Mouse (Mus musculus): ENCODE measurements around the gene Ptk6. TPM values are rescaled to one million over a fixed set of nuclear protein-coding genes. Genes with fewer than 3 reads are reported as not detected.
"Not testable (repeated sequence)": the region's sequence is repeated elsewhere in the genome, so short reads cannot be mapped to it uniquely, and the experiment has no call there.

The Ptk6 gene
- polyA plus RNA-seq, 1 experiment from 2014 or later: not detected

DNA sequence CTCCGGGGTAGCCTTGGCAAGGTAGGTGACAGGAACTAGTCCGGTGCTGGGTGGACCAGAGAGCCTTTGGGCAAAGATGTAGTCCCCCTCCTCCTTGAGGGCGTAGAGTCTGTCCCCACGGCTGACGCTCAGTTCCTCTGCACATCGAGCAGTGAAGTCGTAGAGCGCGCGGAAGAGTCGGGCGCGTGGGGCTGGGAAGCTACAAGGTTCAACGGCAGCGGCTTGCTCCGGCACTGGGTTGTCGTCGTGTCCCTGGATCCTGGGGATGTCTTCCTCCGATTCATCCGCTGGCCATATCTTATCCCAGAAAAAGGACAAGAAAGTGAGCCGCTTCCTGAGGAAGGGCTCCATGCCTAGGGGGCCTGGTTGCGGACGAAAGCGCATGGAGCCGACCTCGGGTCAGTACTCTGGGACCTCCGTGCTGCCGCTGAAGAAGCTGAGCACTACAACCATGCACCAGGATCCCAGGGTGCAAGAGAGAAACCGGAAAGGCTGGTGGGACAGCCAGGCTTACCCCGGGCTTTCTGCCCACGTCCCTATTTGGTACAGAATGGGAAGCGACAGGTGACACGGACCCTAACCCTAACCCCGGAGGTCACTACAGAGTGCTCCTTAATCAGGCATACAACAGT, 9.9 kb upstream of the Ptk6 start:
- peak; percentile 32 for DNase-seq (ENCODE audit: low spot score)
- H3K27me3 ChIP-seq (replicated peaks; ENCODE audit: low read depth, poor library complexity, severe bottlenecking): peaks cover 70% of the 10 kb centered on the region
- H3K4me3 ChIP-seq: peak overlapping the region; percentile 55
- no peak overlapping the region; the same call in 1 of the 2 replicates for H3K27ac ChIP-seq (replicated peaks)
- H3K9me3 ChIP-seq: no peaks in the 10 kb centered on the region
- peaks cover 16% of the 10 kb centered on the region for H3K4me1 ChIP-seq
- 2% methylated on average over 34 of the region's 34 CpGs for WGBS
- no peaks in the 10 kb centered on the region for H3K36me3 ChIP-seq (replicated peaks)

DNA sequence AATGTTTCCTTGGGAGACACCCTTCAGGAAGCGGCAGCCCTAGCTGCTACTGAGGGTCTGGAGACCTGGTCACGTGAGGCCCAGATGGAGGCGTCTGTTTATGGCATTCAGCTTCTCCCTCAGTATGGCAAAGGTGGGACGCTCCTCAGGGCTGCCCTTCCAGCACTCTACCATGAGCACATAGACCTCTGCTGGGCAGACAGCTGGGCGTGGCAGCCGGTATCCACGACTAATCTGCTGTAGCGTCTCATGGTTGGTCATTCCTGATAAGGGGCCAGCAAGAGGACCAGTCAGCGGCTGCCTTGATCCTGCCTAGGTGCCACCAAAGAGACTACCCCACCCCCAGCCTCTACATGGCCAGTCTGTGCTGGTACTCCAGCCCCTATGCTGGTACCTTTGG, 3.5 kb upstream of the Ptk6 start:
- H3K4me1 ChIP-seq: no peaks in the 10 kb centered on the region
- DNase-seq (ENCODE audit: low spot score): no peak
- no peaks in the 10 kb centered on the region for H3K9me3 ChIP-seq
- H3K27me3 ChIP-seq (replicated peaks; ENCODE audit: low read depth, poor library complexity, severe bottlenecking): peaks cover 33% of the 10 kb centered on the region
- H3K4me3 ChIP-seq: no peak overlapping the region
- no peaks in the 10 kb centered on the region for H3K36me3 ChIP-seq (replicated peaks)
- H3K27ac ChIP-seq (replicated peaks): no peak overlapping the region
- WGBS: 83% methylated on average over 9 of the region's 9 CpGs

DNA sequence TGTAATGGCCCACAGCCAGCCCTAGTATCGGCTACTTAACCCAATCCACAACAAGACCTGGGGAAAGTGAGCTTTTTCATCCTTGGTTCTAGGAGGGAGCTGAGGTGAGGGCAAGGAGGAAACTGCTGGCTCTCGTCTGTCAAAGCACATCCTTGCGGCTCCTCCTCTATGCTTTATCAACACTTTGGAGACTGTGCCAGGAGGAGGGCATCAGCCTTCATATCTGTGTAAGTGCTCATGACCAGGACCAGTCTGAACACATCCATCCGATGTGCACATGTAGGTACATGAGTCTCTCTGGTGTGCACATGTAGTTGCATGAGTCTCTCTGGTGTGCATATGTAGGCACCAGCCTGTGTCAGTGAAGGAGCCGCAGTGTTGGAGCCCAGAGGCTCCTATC, 3.1 kb upstream of the Ptk6 start:
- no peak for DNase-seq (ENCODE audit: low spot score)
- Histone ChIP-seq H3K36me3 (replicated peaks) (no peaks in the 10 kb centered on the region), H3K27me3 (replicated peaks; ENCODE audit: low read depth, poor library complexity, severe bottlenecking) (peaks cover 28% of the 10 kb centered on the region), H3K4me3 (no peak overlapping the region), H3K9me3 (no peaks in the 10 kb centered on the region), H3K4me1 (no peaks in the 10 kb centered on the region), H3K27ac (replicated peaks) (no peak overlapping the region)
- WGBS: 87% methylated on average over 5 of the region's 5 CpGs

DNA sequence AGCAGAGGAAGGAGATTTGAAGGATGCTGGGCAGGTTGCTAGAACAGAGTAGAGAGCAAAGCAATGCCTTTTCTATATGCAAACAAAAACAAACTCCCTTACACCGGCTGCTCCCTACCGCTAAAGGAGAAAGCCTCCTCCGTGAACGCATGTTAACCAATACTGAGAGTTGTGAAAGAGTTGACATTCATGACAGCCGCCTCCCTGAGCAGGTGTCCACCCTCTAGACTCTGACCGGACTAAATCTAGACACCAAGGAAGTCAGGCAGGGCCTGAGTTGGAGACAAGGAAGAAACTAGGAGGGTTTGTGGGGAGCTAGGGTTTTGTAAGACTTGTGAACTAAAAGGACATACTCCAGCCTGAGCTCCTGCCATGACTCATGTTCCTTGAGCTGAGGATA, 297 bp upstream of the Ptk6 start:
- no peak for DNase-seq (ENCODE audit: low spot score)
- no peak overlapping the region for H3K27ac ChIP-seq (replicated peaks)
- H3K4me1 ChIP-seq: no peaks in the 10 kb centered on the region
- H3K4me3 ChIP-seq: no peak overlapping the region
- no peaks in the 10 kb centered on the region for H3K9me3 ChIP-seq
- 0 out of 2 replicates have a peak, but pooled peaks cover 8% of the 10 kb centered on the region for H3K27me3 ChIP-seq (replicated peaks; ENCODE audit: low read depth, poor library complexity, severe bottlenecking)
- no peaks in the 10 kb centered on the region for H3K36me3 ChIP-seq (replicated peaks)
- 81% methylated on average over 6 of the region's 6 CpGs for WGBS

DNA sequence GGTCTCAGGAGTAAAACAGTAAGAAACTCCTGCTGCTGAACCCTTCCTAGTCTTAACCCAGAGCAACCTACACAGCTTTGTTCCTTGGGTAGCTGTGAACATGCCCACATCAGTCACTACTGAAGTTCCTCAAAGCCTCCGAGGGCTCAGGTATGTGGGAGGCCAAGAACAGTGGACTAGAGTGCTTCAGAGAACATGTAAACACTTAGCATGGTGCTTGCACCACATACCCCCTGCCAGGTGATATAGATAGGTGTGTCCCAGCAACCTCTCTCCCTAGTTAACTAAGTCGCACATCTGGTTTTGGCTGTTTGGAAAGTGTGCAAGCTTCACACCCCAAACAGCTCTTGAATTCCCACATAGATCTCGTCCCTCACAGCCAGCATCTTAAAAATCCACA, 983 bp downstream of the Ptk6 start:
- Histone ChIP-seq H3K4me3 (no peak overlapping the region), H3K27ac (replicated peaks) (no peak overlapping the region), H3K36me3 (replicated peaks) (no peaks in the 10 kb centered on the region), H3K4me1 (no peaks in the 10 kb centered on the region), H3K27me3 (replicated peaks; ENCODE audit: low read depth, poor library complexity, severe bottlenecking) (0 out of 2 replicates have a peak, but pooled peaks cover 8% of the 10 kb centered on the region), H3K9me3 (no peaks in the 10 kb centered on the region)
- DNase-seq (ENCODE audit: low spot score): no peak
- 75% methylated on average over 3 of the region's 3 CpGs for WGBS

DNA sequence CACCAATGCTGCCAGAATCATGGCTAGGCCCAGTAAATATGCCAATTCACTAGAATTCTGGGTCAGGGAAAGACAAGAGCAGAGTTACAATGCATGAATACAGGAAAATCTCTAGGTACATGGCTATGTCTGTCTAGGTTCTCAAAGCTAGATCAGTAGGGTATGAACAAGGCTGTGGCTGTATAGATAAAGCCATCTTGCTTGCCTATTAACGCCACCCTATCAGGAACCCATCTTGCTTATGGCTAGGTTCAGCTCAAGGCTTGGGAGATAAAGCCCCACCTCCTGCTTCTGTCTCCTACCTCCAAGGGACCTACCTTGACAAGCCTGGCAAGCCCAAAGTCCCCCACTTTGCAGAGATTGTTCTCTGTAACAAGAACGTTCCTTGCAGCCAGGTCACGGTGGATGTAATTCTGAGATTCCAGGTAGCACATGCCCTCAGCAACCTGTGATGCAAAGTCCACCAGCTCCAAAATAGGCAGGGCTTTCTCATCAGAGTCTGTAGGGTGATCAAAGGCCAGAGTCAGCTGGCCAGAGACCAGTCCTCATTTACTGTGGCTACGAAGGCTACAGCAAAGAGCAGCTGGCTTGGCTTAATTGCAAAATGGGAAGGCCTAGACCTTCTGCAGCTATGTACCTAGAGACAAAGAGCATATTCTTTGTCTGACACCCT, 5.8 kb downstream of the Ptk6 start:
- Histone ChIP-seq H3K36me3 (replicated peaks) (no peaks in the 10 kb centered on the region), H3K4me3 (no peak overlapping the region), H3K4me1 (no peaks in the 10 kb centered on the region), H3K9me3 (no peaks in the 10 kb centered on the region), H3K27ac (replicated peaks) (no peak overlapping the region), H3K27me3 (replicated peaks; ENCODE audit: low read depth, poor library complexity, severe bottlenecking) (0 out of 2 replicates have a peak, but pooled peaks cover 4% of the 10 kb centered on the region)
- 88% methylated on average over 4 of the region's 4 CpGs for WGBS
- DNase-seq (ENCODE audit: low spot score): no peak

DNA sequence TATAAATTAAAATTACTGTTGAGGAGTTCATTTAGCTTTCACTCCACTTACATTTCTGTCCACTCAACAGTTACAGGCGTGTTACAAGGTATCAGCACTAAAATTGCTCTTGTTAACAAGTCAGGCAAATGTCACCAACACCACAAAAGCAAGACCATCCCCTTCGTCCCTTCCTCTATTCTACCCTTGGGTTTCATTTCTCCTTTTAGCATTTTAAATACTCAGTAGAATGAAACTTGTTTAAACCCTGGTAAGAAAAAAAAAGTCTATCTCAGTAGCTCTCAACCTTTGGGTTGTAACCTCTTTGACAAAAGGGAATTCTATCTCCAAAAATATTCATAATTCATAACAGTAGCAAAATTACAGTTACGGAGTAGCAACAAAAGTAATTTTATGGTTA, 9.5 kb downstream of the Ptk6 start:
- Histone ChIP-seq H3K4me1 (peaks cover 14% of the 10 kb centered on the region), H3K36me3 (replicated peaks) (peaks cover 17% of the 10 kb centered on the region), H3K4me3 (no peak overlapping the region), H3K9me3 (no peaks in the 10 kb centered on the region), H3K27me3 (replicated peaks; ENCODE audit: low read depth, poor library complexity, severe bottlenecking) (0 out of 2 replicates have a peak, but pooled peaks cover under 1% of the 10 kb centered on the region), H3K27ac (replicated peaks) (no peak overlapping the region)
- WGBS: 81% methylated on average over 3 of the region's 3 CpGs
- no peak for DNase-seq (ENCODE audit: low spot score)

DNA sequence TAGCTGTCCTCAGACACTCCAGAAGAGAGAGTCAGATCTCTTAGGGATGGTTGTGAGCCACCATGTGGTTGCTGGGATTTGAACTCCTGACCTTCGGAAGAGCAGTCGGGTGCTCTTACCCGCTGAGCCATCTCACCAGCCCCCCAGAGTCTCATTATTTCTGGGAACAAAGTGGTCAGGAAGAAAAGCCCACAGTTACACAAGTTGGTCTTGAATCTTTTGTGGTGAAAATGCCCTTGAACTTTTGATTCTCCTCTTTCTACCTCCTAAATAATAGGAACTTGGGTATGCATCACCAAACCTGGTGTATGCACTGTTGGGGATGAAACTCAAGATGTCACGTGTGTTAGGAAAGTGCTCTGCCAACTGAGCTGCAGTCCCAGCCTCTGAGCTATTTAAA, 10.7 kb downstream of the Ptk6 start:
- Histone ChIP-seq H3K4me1 (peaks cover 18% of the 10 kb centered on the region), H3K4me3 (no peak overlapping the region), H3K9me3 (no peaks in the 10 kb centered on the region), H3K27me3 (replicated peaks; ENCODE audit: low read depth, poor library complexity, severe bottlenecking) (no peaks in the 10 kb centered on the region), H3K27ac (replicated peaks) (no peak overlapping the region), H3K36me3 (replicated peaks) (peaks cover 17% of the 10 kb centered on the region)
- no peak for DNase-seq (ENCODE audit: low spot score)
- 65% methylated on average over 4 of the region's 4 CpGs for WGBS

DNA sequence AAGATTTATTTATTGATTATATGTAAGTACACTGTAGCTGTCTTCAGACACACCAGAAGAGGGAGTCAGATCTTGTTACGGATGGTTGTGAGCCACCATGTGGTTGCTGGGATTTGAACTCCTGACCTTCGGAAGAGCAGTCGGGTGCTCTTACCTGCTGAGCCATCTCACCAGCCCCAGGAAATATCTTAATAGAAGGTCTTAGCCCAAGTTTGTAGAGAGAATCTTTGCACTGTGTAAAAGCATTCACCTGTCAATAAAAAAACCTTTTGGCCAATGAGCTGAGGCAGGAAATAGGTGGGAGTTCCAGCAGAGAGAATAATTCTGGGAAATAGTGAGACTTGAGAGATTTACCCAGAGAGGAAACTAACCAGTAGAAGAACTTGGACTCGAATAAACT, 11.2 kb downstream of the Ptk6 start:
- H3K4me3 ChIP-seq; H3K27me3 ChIP-seq (replicated peaks; ENCODE audit: low read depth, poor library complexity, severe bottlenecking); H3K9me3 ChIP-seq; H3K27ac ChIP-seq (replicated peaks); DNase-seq (ENCODE audit: low spot score): not testable (repeated sequence)
- WGBS: 80% methylated on average over 4 of the region's 4 CpGs
- Histone ChIP-seq H3K36me3 (replicated peaks) (peaks cover 17% of the 10 kb centered on the region), H3K4me1 (peaks cover 20% of the 10 kb centered on the region)

DNA sequence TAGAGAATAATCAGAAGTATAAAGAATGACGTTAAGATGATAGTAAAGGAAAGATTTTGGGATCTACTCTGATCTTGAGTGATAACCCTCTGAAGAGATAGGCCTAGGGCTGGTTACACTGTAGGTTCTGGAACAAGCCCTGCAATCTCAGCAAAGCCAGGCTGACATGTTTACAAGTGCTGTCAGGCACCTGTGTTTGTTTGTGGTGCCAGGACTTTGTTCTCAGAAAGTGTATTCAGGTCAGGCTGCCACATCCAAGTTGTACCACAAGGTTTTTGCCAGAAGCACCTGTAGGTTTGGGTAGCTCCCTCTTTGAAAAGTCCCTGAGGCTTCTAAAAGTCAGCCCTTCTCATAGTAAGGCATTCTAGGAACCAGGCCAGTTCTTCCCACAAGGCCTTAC, 13.3 kb downstream of the Ptk6 start:
- H3K9me3 ChIP-seq: no peaks in the 10 kb centered on the region
- H3K36me3 ChIP-seq (replicated peaks): peaks cover 17% of the 10 kb centered on the region
- no peak overlapping the region for H3K27ac ChIP-seq (replicated peaks)
- WGBS: 88% methylated on average over 1 of the region's 1 CpGs
- no peak for DNase-seq (ENCODE audit: low spot score)
- peak overlapping the region; percentile 70 for H3K4me3 ChIP-seq
- no peaks in the 10 kb centered on the region for H3K27me3 ChIP-seq (replicated peaks; ENCODE audit: low read depth, poor library complexity, severe bottlenecking)
- H3K4me1 ChIP-seq: peaks cover 23% of the 10 kb centered on the region

DNA sequence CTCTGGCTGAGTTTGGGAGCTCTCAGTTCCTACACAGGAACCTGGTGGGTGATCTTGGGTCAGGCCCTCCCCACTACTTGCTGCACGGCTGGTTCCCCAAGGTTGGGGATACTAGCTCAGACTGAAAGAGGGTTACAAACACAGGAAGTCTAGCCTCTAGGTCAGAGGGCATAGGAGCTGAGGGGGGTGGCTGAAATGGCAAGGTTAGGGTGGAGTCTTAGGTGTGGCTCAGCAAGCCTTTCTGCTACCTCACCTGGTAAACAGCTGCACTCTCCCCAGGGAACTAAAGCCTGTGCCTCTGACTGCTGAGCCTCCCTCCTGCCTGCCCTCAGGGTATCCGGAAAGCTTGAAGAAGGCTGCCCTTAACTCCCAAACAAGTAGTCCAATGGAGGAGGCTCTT, 13.9 kb downstream of the Ptk6 start:
- peak; percentile 34 for DNase-seq (ENCODE audit: low spot score)
- no peaks in the 10 kb centered on the region for H3K27me3 ChIP-seq (replicated peaks; ENCODE audit: low read depth, poor library complexity, severe bottlenecking)
- no peaks in the 10 kb centered on the region for H3K9me3 ChIP-seq
- peak overlapping the region; percentile 99 for H3K27ac ChIP-seq (replicated peaks)
- WGBS: 36% methylated on average over 2 of the region's 2 CpGs
- H3K4me1 ChIP-seq: peaks cover 23% of the 10 kb centered on the region
- peaks cover 17% of the 10 kb centered on the region for H3K36me3 ChIP-seq (replicated peaks)
- H3K4me3 ChIP-seq: peak overlapping the region; percentile 70

DNA sequence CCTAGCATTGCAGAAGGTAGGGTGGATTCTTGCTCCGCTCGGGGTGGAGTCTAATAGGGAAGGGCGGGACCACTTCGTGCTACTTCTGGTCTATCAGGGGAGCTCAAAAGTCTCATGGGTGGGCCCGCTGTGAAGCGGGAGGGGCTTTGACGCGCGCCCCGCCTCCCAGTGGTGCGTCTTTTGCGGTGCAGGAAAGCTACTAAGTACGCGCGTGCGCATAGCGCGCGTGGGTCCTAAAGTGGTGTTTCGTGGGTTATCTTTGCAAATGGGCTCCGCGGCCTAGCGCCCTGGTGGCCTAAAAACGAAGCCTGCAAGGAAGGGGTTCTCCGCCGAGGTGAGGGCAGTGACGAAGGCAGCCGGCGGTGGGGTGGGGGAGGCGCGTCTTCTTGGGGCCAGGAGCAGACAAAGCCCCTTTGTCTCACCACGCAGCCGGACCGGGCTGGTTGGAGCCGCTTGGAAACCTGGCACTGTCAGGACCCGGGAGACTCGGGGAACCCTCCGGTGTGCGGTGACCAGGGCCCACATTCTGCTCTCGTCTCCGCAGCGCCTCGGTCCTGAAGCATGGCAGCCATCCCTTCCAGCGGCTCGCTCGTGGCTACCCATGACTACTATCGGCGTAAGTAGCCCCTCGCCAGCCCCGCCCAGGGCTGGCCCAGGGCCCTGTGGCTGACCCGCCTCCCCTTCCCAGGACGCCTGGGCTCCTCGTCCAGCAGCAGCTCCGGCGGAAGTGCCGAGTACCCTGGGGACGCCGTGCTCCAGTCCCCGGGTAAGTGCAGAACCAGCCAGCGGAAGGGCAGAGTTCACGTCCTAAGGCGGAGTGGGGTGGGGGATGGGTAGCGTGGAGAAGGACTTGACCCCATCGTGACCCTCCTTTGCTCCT, 15.2 kb downstream of the Ptk6 start, which contains the start of gene Ppdpf:
Ppdpf (plus strand) TSS at position 127 of the 880 bp plus-strand sequence.
- DNase-seq (ENCODE audit: low spot score): peak; percentile 92
- Histone ChIP-seq H3K9me3 (no peaks in the 10 kb centered on the region), H3K27me3 (replicated peaks; ENCODE audit: low read depth, poor library complexity, severe bottlenecking) (no peaks in the 10 kb centered on the region), H3K36me3 (replicated peaks) (peaks cover 17% of the 10 kb centered on the region), H3K27ac (replicated peaks) (peak within 1 kb of the TSS; percentile 99), H3K4me3 (peak within 1 kb of the TSS; percentile 70), H3K4me1 (peaks cover 23% of the 10 kb centered on the region)
- under 1% methylated on average over 64 of the region's 64 CpGs for WGBS

All from embryonic facial prominence, embryonic 10.5 days (tissue).